Mouse (Mus musculus) c-Kit-positive CD71-positive TER-119-negative erythroid progenitor cells, embryonic 14.5 days (primary cell): ENCODE measurements around the gene Zbp1.

Experiments
- DNase-seq: peaks from one replicate; pipeline ENCODE4 v3.0.0-alpha.2; 2013; ENCODE audit warnings: low read depth

Gene Zbp1

DNA sequence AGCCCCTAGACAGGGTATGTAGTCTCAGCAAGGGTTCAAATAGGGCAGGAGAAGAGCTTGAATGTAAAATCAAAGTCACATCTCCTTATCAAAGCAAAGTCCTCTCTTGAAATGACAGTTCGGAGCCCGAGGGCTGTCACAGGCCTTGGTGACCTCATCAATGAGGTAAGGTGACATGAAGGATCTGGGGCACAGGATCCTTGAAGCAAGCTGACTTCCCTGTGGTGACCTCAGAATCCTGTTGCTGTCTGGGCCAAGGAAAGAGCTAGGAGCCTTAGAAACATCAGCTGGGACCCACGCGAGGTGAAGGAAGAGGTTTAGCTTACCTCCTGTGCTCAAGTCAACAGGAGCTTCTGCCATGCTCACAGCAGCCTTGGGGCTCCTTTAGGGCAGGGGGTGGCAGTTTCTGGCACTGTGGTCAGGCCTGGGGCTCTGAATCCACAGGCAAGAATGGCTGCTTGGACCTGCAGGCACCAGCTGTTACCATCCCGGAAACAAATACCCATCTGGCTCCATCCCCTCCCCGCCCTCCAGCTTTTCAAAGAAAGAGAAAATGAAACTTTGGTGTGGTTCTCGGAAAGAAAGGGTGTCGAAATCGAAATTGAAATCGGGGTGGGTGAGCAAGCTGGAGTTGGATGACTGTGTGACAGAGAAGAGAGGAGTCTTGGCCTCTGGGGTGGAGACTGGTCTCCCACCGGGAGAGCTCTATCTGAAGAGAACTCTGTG lies at the start of gene Zbp1:
Gene Zbp1, minus strand, starts transcription at position 508 of the 726 bp plus-strand sequence.
- no peak for DNase-seq

DNA sequence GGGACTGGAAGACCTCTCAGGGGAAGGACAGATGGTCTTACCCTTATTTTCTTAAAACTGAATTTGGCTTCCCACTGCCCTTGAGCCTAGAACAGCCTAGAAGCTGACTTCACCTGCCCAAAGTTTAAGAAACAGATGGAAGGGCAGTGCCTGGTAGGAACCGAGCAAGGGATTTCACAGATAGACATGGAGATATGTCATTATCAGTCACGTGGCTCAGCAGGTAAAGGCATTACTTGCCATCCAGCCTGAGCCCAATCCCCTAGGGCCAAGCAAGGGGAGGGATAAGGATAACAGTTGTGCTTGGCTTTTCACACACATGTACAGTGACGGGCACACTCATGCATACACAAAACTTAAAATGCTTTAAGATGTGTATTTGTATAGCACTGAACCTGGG lies 48.8 kb upstream of the Zbp1 start:
- no peak for DNase-seq

DNA sequence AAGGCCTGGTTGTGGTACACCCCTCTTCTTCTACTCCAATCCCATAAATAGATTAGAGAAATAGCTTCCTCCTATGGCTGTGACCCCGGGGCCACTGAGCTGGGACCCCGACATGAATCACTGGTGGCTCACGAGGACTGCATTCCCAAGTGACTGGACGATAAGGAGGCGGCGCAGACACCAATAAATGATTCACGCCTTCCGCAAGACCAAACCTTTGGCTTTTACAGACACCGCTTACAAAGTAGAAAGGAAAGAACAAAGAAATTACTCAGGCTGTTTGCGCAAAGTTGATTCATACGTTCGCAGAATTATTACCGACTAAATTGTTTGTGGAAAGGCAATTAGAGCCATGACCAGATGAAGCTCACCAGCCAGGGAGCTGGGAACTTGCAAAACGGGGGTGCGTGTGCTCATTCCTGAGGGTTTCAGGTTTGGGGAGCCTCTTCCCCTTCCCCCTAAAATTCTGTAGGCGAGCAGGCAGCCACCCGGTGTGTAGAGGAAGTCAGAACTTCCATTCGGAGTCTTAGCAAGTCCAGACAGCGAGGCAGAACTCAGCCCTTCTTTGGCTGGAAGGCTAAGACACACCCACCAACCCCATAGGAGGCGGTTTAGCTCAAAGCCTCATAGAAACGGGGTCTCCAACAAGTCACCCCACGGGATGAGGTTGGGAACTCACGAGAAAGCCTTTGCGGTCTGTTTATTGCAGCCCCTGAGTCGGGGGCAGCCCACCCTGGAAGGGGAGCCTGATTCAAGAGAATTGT lies 47.8 kb upstream of the Zbp1 start:
- no peak for DNase-seq

DNA sequence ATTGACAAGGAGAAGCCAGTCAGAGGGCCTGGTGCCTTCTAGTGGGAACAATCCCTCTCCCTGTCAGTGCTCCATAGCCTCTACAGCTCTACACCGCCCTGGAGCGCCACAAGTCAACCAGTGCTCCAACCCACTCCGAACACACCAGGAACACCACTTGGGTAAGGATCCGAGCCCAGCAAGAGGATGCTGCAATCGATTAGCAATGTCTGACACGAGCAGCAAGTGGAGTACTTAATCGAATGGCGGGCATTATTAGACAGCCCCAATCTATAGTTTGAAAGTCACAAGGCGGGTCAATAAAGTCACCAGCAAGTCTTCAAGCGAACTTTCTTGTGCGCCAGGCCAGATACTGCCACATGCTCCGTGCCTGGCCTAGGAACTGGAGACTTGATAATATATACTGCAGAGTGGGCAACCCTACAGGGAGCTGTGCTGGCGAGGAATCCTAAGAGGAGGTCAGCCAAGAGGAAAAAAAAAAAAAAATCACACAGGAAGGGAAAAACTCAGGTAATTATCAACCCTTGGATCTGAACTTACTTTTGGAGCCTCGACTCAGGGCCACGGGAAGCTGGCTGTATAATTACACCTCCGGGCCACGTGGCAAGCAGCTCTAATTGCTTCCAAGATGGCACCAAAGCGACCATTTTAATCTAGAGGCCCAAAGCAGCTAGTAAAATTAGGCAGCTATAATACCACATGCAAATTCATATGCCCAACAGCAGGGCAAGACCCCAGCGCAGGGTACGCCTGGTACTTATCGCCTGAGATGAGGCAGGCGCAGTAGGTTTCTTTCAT lies 46.9 kb upstream of the Zbp1 start:
- DNase-seq, result no peak

DNA sequence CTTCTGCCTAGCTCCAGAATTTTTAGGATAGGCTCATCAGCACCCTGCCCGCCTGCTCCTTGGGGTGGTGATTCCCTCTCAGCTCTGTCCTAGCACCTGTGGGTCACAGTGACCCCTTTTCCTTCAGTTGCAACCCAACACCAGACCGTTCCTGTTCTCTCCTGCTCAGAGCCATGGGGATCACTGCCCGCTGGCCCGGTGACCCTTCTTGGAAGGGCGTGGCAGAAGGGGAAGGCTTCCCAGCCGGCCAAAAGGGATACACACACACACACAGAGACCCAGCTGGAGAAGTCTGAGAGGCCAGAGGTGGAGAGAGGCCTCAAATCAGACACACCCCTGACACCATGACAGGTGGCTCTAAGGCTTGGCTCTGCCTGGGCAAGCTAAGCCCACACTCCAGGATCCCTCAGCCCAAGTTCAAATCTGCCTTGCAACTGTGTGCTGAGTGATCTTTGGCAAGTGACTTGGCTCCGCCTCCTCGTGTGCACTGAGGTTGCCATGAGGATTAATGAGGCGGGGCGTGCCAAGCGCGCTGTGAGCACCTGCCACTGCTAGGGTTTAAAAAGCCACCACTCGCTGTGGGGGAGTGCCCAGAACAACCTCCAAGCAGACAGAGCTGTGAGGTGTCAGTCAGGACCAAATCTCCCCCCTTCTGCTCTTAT lies 45.9 kb upstream of the Zbp1 start:
- DNase-seq, result no peak

DNA sequence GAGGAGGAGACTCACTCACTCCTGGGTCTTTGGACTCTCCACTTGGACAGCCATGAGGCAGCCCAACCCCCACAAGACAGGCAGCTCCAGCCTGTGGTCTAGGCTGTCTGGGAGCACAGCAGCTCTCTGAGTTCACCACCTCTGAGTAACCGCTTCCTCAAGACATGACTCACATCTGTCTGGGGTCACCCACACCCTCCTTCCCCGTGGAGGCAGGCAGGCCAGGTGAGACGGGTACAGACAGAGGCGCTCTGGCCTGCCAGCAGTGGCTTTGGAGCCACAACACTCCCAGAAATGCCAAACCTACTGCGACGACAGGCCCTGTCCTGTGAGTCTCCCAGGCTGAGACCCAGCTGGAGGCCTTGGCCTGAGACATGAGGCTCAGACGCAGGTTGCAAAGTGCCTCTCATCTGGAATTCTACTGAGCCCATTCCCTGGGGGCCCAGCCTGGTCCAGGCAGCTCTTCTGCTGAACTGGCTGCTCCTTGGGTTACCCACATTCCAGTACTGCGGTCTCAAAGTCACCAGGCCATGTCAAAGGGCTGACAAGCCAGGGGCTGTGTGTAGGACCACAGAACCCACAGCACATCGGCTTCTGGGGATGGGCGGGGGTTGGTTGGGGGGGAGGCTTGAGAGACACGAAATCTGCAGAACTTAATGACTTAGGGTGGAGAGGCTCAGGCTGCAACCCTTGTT lies 45.1 kb upstream of the Zbp1 start:
- no peak for DNase-seq

DNA sequence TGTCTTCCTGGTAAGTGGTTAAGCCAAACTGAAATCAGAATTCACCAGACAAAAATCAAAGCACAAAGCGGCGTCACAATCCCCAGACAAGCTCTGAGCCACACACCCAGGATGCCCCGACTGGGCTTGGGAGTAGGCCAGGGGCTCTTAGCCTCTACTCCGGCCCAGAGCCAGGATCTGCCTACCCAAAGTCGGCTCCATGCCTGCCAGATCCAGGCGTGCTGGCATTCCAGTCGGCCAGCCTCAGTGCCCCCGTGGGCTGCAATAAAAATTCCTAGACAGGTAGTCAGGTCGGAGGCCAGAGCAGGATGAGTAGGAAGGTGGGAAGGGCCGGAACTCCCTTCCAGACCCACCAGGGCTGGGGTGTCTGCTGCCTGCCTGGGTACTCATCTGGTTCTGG lies 42.8 kb upstream of the Zbp1 start:
- DNase-seq, result no peak

DNA sequence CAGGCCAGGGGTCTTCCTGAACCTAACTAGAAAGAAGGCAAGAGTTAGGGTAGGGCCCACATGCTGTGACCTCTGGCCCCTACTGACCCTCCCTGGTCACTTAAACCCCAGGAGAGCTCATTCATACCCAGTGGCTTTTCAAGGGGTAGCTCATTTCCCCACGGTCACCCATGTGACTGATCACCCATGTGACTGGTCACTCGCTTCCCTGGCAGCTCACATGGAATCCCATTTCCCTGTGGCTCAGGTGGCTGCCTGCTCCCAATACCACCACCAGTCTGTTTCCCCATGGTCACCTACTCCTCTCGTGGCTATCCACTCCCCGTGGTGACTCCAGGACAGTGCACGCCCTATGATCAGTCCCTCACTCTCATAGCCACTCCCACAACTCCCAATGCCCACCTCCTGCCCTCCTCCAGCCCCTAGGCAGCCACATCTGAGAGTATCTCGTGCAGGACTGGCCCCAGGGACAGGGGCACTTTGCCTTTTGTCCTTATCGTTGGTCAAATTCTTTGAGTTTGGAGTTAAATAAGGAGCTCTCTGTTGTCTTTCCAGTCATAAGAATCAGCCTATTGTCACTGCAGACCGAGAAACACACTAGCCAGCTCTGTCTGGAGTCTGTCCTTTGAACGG lies 39.9 kb upstream of the Zbp1 start:
- no peak for DNase-seq

DNA sequence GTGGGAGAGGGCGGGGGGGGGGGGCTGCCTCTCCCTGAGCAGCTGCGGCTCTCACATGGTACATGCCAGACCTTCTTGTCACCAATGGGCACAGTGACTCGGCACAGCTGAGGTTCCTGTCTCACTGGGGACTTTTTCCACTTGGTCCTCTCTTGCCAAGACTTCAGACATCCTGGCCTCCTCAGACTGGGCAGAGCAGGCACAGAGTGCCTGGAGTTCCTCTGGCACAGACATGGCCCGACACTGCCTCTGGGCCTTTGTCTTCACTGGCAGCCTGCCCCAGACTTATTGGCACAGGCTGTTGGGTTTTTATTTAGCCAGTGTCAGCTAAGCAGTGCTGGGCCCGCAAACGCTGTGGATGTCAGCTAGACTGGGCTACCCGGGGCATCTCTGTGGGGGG lies 38.9 kb upstream of the Zbp1 start:
- no peak for DNase-seq

DNA sequence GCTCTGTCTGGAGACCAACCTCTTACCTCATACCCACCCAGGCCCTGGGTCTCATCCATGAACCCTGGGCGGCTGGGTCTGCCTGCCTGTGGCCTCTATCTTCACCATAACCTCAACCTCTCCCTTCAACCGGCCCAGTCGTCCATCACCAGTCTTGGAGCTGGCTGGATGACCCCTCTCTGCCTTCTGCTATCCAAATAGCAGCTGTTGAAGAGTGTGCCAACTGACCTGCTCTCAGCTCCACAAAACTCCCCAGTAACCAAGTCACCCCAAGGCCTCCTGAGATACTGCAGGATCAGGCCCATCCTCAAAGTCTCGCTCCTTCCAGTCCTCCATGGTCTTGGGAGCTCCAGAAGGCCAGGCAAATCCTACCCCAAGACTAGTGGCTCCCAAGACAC lies 37.8 kb upstream of the Zbp1 start:
- no peak for DNase-seq

DNA sequence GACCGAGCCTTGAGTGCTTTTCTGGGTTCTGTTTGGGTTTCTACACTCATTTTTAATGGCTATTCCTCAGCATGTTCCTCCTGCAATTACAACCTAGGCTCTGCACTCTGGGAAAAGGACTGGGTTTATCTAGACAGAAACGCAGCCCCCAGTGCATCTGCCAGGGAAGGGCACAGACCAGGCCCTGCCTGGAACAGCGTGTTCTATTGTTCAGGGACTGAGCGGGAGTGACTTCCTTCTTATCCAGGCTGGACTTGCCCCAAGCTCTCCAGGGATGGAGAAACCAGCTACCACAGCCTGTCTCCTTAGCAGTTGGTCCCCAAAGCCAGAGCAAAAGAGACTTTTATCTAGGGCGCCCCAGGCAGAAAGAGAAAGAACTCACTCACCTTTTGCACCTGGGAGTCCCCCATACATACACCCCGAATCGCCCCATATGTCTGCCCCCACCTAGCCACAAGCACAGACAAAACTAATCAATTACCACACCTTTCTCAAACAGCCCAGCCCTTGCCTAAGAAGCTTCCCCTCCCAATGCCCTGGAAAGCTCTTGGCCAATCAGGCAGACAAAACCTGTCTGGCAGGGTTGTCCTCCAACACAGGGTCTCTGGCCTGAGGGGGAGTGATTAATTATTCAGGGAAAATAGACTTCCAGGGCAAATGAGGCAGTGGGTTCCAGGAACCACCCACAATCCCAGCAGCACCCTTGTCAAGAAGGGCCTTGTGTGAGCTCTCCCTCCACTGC lies 37.3 kb upstream of the Zbp1 start:
- DNase-seq, result no peak

DNA sequence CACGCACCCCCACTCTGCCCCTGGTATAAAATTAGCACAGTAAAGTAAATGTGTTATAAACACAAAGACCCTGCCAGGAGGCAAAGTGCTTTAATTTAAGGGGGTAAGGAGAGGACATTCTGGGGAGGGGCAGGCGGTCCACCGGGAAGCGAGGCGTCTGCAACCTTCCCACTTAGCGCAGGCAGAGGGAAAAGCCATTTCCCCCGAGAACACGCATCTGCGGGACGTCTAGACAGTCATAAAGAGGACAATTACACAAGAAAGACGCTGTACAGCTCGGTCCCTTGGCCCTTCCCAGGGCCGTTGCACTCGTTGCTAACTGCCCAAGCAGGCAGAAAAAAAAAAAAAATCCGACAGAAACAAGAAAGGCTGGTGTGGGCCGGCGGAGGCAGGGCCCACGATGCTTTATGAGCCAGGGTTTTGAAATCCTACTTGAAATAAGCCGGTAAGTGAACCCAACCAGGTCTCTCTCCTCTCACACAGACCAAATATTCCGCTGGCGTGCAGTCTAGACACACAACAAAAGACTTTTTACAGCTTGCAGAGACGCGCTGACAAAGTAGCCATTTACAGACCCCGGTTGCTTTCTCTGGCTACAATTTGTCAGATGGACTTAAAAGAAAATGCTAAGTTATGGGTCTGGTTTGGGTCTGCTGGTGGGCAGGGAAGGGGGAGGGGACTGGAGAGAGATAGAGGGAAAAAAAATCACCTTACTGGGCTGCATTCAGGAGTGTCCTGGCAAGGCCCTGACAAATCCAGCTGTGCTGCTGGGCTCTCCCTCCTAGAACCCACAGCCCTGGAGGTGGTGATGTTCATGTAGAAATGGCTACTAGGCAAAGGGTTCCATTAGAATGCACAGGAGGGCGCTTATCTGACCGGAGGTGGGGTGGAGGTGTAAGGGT lies 35.3 kb upstream of the Zbp1 start:
- DNase-seq, result no peak

DNA sequence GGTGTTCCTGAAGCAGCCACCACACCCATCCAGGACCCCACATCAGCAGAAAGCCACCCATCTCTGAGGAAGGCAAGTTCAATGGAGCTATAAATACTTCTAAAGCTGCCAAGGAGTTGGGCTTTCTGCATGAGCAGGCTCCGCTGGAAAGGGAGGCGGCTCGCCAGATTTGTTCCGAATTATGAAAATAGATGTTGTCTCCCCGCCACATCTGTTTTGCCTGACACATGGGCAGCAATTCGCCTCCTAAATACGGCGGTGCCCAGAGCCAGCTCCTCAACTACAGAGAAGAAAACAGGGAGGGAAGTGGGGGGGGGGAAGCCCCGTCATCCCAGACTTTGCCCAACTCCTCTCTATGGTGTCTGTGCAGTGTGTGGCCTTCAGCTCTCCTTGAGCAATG lies 33.0 kb upstream of the Zbp1 start:
- DNase-seq, result no peak

DNA sequence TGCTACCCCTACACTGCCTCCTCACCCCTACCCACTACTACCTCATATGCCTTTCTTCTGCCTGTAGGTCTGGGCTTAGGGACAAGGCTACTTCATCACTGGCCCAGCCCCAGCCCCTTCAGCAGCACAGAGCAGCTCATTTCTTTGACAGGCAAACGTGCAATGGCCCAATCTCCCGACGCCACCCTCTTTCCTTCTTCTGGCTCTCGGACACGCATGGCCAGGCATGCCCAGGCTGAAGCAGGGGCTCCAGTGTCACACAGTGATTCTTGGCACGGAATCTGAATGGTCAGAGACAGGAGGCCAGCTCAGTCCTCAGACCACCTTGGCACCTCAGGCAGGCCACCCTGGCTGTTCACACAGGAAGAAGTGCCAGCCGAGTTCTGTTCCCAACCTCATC lies 32.4 kb upstream of the Zbp1 start:
- DNase-seq, result no peak

DNA sequence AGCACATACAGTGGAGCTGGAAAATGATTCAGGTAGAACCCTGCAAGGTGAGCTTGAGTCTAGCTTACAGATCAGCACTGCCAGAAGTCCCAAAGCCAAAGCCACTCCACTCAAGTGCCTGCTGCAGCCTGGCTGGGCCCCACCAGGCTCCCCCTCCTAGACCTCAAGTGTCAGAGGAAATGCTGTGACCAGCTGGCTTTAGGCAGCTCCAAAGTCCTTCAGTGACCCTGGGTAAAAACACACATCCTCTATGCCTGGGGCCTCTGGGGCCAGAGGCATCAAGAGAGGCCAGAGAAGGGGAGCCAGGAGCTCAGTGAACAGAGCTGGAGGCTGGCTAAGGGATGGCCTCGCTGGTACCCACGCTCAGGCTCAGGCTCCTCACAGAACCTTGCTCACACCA lies 31.7 kb upstream of the Zbp1 start:
- DNase-seq, result no peak

DNA sequence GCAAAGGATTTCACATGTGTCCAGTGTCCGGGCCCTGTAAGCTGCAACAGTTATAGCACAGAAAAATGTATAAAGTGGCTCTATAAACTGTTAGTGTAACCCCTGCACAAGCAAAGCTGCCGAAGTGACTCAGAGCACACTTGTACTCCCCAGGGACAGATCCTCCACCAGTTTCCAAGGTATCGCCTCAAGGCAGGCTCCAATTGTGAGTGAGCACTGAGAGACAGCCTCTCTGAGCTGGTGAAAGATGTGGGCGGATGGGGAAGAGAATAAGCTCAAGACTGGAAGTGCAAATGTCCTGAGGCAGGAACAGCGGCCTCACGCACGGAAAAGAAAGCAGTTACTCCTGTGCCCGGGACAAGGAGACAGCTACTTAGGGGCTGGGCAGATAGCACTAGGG lies 31.2 kb upstream of the Zbp1 start:
- DNase-seq, result no peak

DNA sequence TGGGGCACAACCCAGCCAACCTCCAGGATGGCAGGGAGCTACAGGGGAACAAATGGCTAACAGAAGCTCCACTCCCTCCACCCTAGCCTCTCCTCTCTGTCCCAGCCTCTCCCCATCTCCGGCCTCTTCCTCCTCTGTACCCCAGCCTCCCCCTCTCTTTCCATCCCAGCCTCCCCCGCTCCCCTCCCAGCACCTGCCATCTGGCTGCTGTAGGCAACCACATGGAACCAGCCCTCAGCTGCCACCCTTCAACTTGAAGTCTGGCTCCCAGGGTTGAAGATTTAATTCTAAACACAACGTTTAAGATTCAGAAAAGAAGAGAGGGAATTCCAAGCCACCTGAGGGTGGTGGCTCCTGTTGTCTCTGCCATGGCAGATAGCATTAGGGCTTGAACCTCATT lies 30.7 kb upstream of the Zbp1 start:
- DNase-seq, result no peak

DNA sequence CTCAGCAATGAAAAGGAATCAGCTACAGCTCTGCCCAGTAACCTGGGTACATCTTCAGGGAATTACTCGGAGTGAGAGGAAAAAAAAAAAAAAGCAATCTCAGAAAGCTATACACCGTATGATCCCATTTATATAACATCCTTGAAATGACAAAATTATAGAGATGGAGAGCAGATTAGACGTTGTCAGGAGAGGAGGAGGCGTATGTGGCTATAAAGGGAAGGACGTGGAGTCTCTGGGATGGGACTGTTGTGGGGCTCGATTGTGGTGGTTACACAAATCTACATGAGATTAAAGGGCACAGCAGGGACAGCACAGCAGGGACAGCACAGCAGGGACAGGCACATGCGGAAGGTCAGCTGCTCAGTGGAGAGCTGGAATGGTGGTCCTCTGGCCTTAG lies 30.1 kb upstream of the Zbp1 start:
- no peak for DNase-seq

DNA sequence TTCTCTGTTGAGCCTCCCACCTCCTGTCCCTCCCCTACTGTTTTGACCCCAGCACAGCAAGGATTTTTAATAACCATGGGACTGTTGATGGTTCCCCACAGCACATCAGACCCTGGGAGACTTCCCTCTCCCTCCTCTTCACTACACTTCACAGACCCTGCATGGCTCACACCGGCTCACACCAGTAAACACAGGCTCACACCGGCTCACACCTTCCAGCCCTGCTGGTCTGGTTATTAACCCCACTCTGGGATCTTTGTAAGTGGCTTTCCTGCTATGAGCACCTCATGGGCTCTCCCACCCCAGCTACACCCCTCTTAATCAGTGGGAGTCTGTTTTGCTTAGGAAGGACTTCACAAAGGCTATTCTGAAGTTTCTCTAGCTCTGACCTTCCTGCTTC lies 29.2 kb upstream of the Zbp1 start:
- no peak for DNase-seq

DNA sequence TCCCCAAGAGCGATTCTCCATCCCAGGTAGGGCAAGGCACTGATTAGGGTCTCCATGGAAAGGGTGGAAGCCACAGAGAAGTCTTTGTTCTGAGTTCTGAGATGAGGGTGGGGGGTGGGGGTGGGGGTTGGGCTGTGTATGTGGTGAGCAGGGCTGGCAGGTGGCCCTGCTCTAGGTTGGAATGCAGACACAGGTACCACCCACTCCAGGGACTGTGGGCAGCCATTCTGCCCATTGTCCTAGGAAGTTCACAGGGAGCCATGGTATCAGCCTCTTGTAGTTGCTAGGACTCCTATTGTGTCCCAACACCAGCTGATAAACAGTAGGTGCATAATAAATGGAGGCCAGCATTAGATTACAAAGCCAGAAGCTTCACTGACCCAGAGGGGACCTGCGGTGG lies 28.5 kb upstream of the Zbp1 start:
- no peak for DNase-seq
